Mouse (Mus musculus): ENCODE results near the gene Mb.

GRCm38 (mm10) chr15:77019533-77019932 lies 30.9 kb downstream of the Mb start:
- TF ChIP-seq CTCF (IDR thresholded peaks at IDR 0.05) (no peak), EP300 (IDR thresholded peaks at IDR 0.05) (no peak)

All from lung, postnatal 0 days (tissue).